Mouse (Mus musculus) embryonic facial prominence, embryonic 13.5 days (tissue): ENCODE measurements around the gene Nanog. TPM values are rescaled to one million over a fixed set of nuclear protein-coding genes. Genes with fewer than 3 reads are reported as not detected.
A peak's percentile ranks its signal among the peaks of the same experiment; 100 is the strongest.

Experiments used
- ATAC-seq: fragments of 200-750 bp; cut with Nextera tagmentation; 2 replicates; pipeline ENCODE4 v1.8.0; 2017; ENCODE audit warnings: low read depth; ENCODE audit not compliant: insufficient number of reproducible peaks, insufficient read depth, low FRiP score, low TSS enrichment
- H3K27ac ChIP-seq: fragments of 300-500 bp; sonication (generic); 2 replicates; pipeline ENCODE4 v1.5.1; 2015; ENCODE audit warnings: moderate library complexity, mild to moderate bottlenecking, inconsistent platforms
- H3K27me3 ChIP-seq: fragments of 300-500 bp; sonication (generic); 2 replicates; pipeline ENCODE4 v1.6.1; 2015; ENCODE audit warnings: mild to moderate bottlenecking, inconsistent platforms
- H3K36me3 ChIP-seq: fragments of 300-500 bp; sonication (generic); 2 replicates; pipeline ENCODE4 v1.6.1; 2015; ENCODE audit warnings: mild to moderate bottlenecking, inconsistent platforms
- H3K4me1 ChIP-seq: fragments of 300-500 bp; sonication (generic); 2 replicates; pipeline ENCODE4 v1.6.1; 2015; ENCODE audit warnings: inconsistent platforms
- H3K4me2 ChIP-seq: fragments of 300-500 bp; sonication (generic); 2 replicates; pipeline ENCODE4 v1.6.1; 2015; ENCODE audit warnings: moderate library complexity, mild to moderate bottlenecking, inconsistent platforms
- H3K4me3 ChIP-seq: fragments of 300-500 bp; sonication (generic); 2 replicates; pipeline ENCODE4 v1.5.1; 2015; ENCODE audit warnings: mild to moderate bottlenecking, inconsistent platforms
- H3K9ac ChIP-seq: fragments of 300-500 bp; sonication (generic); 2 replicates; pipeline ENCODE4 v1.6.1; 2015; ENCODE audit warnings: mild to moderate bottlenecking, inconsistent platforms
- H3K9me3 ChIP-seq: fragments of 300-500 bp; sonication (generic); 2 replicates; pipeline ENCODE4 v1.6.1; 2016; ENCODE audit warnings: inconsistent platforms
- WGBS: fragments of 180-500 bp; shearing (Covaris S2); methylation state at CpG from one replicate; pipeline ENCODE4 v1.1.7; 2015; ENCODE audit warnings: mixed read lengths; 5-methylcytosine and 5-hydroxymethylcytosine counted together
- polyA plus RNA-seq: library from polyadenylated mRNA; unstranded; fragments of >200 nt; fragmentation: Nextera tagmentation; extraction: Ambion mirVana; gene quantifications from 2 replicates; pipeline ENCODE4 v1.2.1, GENCODE M21; 2015

Nanog gene
- 0.27 and 0.51 TPM in 2 replicates for polyA plus RNA-seq

DNA sequence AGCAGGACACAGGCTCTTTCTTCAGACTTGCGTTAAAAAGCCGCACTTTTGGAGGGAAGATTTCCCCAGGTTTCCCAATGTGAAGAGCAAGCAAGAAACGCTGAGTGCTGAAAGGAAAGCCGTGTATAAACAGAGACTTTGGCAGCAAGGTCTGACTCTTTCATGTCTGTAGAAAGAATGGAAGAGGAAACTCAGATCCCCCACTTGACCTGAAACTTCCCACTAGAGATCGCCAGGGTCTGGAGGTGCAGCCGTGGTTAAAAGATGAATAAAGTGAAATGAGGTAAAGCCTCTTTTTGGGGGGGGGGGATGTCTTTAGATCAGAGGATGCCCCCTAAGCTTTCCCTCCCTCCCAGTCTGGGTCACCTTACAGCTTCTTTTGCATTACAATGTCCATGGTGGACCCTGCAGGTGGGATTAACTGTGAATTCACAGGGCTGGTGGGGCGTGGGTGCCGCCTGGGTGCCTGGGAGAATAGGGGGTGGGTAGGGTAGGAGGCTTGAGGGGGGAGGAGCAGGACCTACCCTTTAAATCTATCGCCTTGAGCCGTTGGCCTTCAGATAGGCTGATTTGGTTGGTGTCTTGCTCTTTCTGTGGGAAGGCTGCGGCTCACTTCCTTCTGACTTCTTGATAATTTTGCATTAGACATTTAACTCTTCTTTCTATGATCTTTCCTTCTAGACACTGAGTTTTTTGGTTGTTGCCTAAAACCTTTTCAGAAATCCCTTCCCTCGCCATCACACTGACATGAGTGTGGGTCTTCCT lies at the start of gene Nanog:
TSS of gene Nanog (plus strand) at position 454 of the 765 bp plus-strand sequence.
- no peak for ATAC-seq
- no peak within 1 kb of the TSS for H3K9ac ChIP-seq
- WGBS: 19% methylated on average over 12 of the region's 12 CpGs

DNA sequence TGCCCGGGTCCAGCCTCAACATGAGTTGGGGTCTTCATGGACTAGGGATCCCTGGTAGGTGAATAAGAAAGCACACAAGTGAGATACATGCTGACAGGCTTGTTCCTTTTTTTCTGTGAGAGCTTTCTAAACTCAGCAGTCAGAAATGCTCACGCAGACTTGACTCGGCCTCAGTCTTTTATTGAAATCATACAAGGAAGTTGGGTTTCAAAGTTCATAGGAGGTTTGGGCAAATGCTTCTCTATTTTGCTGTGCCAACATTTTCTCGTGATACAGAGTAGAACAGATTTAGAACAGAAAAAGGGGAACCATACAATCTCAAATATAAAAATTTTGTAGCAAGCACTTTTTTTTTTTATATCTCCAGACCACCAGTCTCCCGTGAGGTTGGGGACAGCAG lies 49.7 kb upstream of the Nanog start:
- WGBS: 79% methylated on average over 5 of the region's 5 CpGs
- no peak for ATAC-seq
- Histone ChIP-seq H3K4me1 (no peaks in the 10 kb centered on the region), H3K27ac (no peak overlapping the region), H3K36me3 (no peaks in the 10 kb centered on the region), H3K4me2 (no peak overlapping the region), H3K9me3 (no peaks in the 10 kb centered on the region), H3K4me3 (no peak overlapping the region), H3K9ac (no peak overlapping the region), H3K27me3 (peaks cover 10% of the 10 kb centered on the region)

More for the DNA sequence above, at the start of gene Nanog:
- H3K27ac ChIP-seq: no peak within 1 kb of the TSS
- H3K4me3 ChIP-seq: no peak within 1 kb of the TSS
- H3K27me3 ChIP-seq: peaks cover 22% of the 10 kb centered on the region
- H3K4me1 ChIP-seq: peaks cover 9% of the 10 kb centered on the region; the same call in 1 of the 2 replicates
- H3K36me3 ChIP-seq: no peaks in the 10 kb centered on the region
- H3K9me3 ChIP-seq: no peaks in the 10 kb centered on the region
- H3K4me2 ChIP-seq: no peak within 1 kb of the TSS

DNA sequence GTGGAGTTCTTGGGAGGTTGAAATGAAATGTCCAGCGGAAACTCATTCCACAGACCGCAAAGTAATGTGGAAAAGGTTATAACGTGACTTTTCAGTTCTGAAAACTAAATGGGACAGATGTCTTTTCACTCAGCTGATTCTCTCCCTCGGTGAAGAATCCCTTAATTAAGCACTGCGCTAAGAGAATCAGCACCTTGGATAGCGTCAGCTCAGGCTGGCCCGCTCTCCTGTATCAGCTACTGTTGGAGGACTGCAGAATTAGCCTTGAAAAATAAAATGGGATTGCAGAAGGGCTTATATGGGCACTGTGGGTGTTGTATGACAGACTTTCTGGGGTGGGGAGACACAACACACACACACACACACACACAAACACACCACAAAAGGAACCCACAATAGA lies 47.7 kb upstream of the Nanog start:
- H3K9ac ChIP-seq: no peak overlapping the region
- no peak overlapping the region for H3K4me3 ChIP-seq
- H3K36me3 ChIP-seq: no peaks in the 10 kb centered on the region
- H3K9me3 ChIP-seq: no peaks in the 10 kb centered on the region
- no peak for ATAC-seq
- H3K4me1 ChIP-seq: no peaks in the 10 kb centered on the region
- H3K27me3 ChIP-seq: peaks cover 24% of the 10 kb centered on the region
- H3K27ac ChIP-seq: no peak overlapping the region
- 13% methylated on average over 7 of the region's 7 CpGs for WGBS
- H3K4me2 ChIP-seq: no peak overlapping the region

- Histone ChIP-seq H3K36me3 (no peaks in the 10 kb centered on the region), H3K9me3 (no peaks in the 10 kb centered on the region), H3K4me1 (no peaks in the 10 kb centered on the region), H3K4me2 (no peak overlapping the region), H3K27me3 (peaks cover 26% of the 10 kb centered on the region), H3K9ac (no peak overlapping the region), H3K27ac (no peak overlapping the region), H3K4me3 (no peak overlapping the region)
- no peak for ATAC-seq
- whole genome bisulfite sequencing: 42% methylated on average over 8 of the region's 8 CpGs
These were observed 46.5 kb upstream of the Nanog start for GRCm38 (mm10) chr6:122660601-122661379.

GRCm38 (mm10) chr6:122662551-122663264 lies 44.6 kb upstream of the Nanog start:
- Histone ChIP-seq H3K36me3 (no peaks in the 10 kb centered on the region), H3K27ac (no peak overlapping the region), H3K9ac (no peak overlapping the region), H3K4me2 (no peak overlapping the region), H3K4me1 (no peaks in the 10 kb centered on the region), H3K27me3 (peaks cover 31% of the 10 kb centered on the region), H3K9me3 (no peaks in the 10 kb centered on the region), H3K4me3 (no peak overlapping the region)
- 37% methylated on average over 22 of the region's 22 CpGs for WGBS
- ATAC-seq: no peak

GRCm38 (mm10) chr6:122663596-122664206 lies 43.6 kb upstream of the Nanog start:
- Histone ChIP-seq H3K27me3 (peaks cover 31% of the 10 kb centered on the region), H3K4me2 (no peak overlapping the region), H3K27ac (no peak overlapping the region), H3K36me3 (no peaks in the 10 kb centered on the region), H3K4me1 (no peaks in the 10 kb centered on the region), H3K9ac (no peak overlapping the region), H3K4me3 (no peak overlapping the region), H3K9me3 (no peaks in the 10 kb centered on the region)
- ATAC-seq: no peak
- 35% methylated on average over 14 of the region's 14 CpGs for WGBS

DNA sequence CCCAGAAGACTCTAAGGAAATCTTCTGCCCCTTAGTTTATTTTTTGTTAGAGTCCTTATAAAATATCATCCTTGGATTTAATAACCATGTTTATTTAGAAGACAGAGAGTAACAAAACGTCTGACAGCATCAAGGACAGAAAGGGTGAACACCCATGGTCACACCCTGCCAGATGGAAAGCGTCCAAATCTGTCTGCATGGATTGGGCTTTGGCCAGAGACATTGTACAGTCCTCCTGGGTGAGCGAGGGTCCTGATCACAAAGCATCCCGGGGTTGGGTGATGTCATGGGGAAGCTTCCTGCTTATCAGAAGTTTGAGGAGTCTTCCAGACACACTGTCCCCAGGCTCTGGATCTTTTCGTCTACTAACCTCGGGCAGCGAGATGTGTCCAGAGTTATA lies 41.4 kb upstream of the Nanog start:
- WGBS: 74% methylated on average over 7 of the region's 7 CpGs
- no peaks in the 10 kb centered on the region for H3K36me3 ChIP-seq
- no peak for ATAC-seq

DNA sequence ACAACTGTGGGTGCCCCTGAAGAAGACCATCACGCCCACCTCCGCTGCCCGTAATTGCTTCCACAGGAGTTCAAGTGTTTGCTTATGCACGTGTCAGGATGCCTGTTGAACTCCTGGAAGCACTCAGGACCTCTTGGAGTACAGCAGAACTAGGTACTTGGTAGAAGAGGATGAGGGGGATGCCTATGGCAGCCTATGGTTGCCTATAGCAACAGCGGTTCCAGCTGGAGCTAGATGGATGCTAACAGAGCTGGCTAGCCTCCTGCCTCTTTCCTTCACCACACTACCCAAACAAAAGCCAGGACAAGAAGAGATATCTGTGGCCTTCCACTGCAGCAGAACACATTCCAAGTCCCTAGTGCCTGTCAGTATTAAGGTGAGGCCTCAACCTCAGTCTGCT lies 39.6 kb upstream of the Nanog start:
- no peak overlapping the region for H3K9ac ChIP-seq
- ATAC-seq: no peak
- H3K4me3 ChIP-seq: no peak overlapping the region
- no peaks in the 10 kb centered on the region for H3K4me1 ChIP-seq
- H3K9me3 ChIP-seq: no peaks in the 10 kb centered on the region
- H3K27ac ChIP-seq: no peak overlapping the region
- H3K36me3 ChIP-seq: no peaks in the 10 kb centered on the region
- H3K4me2 ChIP-seq: no peak overlapping the region
- 81% methylated on average over 5 of the region's 5 CpGs for WGBS
- H3K27me3 ChIP-seq: peaks cover 20% of the 10 kb centered on the region

More for the DNA sequence above, 41.4 kb upstream of the Nanog start:
- Histone ChIP-seq H3K4me3 (no peak overlapping the region), H3K9me3 (no peaks in the 10 kb centered on the region), H3K4me1 (no peaks in the 10 kb centered on the region), H3K27ac (no peak overlapping the region), H3K9ac (no peak overlapping the region), H3K27me3 (peaks cover 31% of the 10 kb centered on the region), H3K4me2 (no peak overlapping the region)

GRCm38 (mm10) chr6:122668823-122669222 lies 38.5 kb upstream of the Nanog start:
- Histone ChIP-seq H3K4me1 (no peaks in the 10 kb centered on the region), H3K9me3 (no peaks in the 10 kb centered on the region), H3K27ac (no peak overlapping the region), H3K36me3 (no peaks in the 10 kb centered on the region), H3K27me3 (peaks cover 9% of the 10 kb centered on the region), H3K4me2 (no peak overlapping the region), H3K4me3 (no peak overlapping the region), H3K9ac (no peak overlapping the region)
- WGBS: 85% methylated on average over 5 of the region's 5 CpGs
- ATAC-seq: no peak

DNA sequence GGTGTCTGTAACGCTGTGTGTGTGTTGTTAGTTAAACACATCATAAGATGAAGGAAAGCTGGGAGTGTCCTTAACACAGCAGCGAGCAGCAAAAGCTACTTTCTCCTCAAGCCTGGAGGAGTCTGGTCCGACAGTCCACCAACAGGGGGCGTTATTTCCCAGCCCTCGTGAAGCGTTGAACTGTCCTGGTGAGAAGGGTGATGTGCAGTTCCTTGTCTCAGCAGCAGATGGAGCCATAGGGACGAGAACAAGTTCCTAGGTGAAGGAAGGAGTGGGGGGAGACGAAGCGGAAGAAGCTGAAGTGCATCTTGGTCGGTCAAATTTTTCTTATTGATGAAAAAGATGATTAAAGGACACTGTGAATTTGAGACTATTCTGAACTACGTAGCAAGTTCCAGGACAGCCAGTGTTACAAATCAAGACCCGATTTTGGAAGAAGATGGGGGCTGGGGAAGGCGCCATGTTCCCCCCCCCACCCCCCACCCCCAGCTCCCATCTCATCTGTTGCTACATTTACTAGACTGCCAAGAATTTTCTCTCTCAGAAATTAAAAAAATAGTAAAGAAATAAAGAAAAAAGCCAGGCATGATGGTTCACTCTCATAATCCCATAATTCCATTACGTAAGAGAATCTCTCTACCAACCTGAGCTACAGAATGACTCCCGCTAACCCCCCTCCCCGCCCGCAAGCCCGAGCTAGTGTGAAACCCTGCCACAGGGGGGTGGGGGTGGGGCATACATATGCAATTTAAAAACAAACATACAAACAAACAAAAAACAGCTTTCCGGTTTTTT lies 37.7 kb upstream of the Nanog start:
- peak overlapping the region; percentile 52; the same call in 1 of the 2 replicates for H3K9ac ChIP-seq
- no peaks in the 10 kb centered on the region for H3K9me3 ChIP-seq
- H3K27me3 ChIP-seq: peaks cover 6% of the 10 kb centered on the region; the same call in 1 of the 2 replicates
- 5% methylated on average over 19 of the region's 19 CpGs for WGBS
- peak overlapping the region; percentile 46 for H3K4me3 ChIP-seq
- no peaks in the 10 kb centered on the region for H3K36me3 ChIP-seq
- ATAC-seq: peak; percentile 82; the same call in 1 of the 2 replicates
- peak overlapping the region; percentile 62 for H3K4me2 ChIP-seq
- no peaks in the 10 kb centered on the region for H3K4me1 ChIP-seq
- no peak overlapping the region for H3K27ac ChIP-seq
